In genomic region chr5:140041055-140041454, GRCm38 (mm10) we compare ENCODE assay signal across 24 mouse cellular contexts.
"Had no signal": no experiment of that assay in that cellular context is flagged by ENCODE, and none has a peak within 500 bp of the region (broad histone marks: within the 10 kb centered on the region; RNA-seq: fewer than 3 reads in every experiment).

No protein-coding gene starts in this region.

- H3K27me3 ChIP-seq: hindbrain, embryonic 15.5 days; limb, embryonic 13.5 days; limb, embryonic 15.5 days; liver, embryonic 12.5 days had no signal

- H3K4me2 ChIP-seq: heart, embryonic 11.5 days; heart, embryonic 13.5 days; heart, embryonic 15.5 days; hindbrain, embryonic 13.5 days; hindbrain, embryonic 15.5 days; limb, embryonic 13.5 days; limb, embryonic 15.5 days; liver, embryonic 12.5 days had no signal

- ATAC-seq: hindbrain, postnatal 0 days; liver, embryonic 12.5 days had no signal

- H3K27ac ChIP-seq: gastrocnemius, adult 2 months; heart, adult 2 months; heart, embryonic 13.5 days; heart, embryonic 15.5 days; hindbrain, embryonic 13.5 days; hindbrain, embryonic 15.5 days; hindbrain, postnatal 0 days; limb, embryonic 13.5 days; limb, embryonic 15.5 days; liver, embryonic 12.5 days; liver, embryonic 14.5 days had no signal

- H3K4me3 ChIP-seq: gastrocnemius, adult 2 months; heart, adult 2 months; heart, embryonic 13.5 days; heart, embryonic 15.5 days; hindbrain, embryonic 13.5 days; hindbrain, embryonic 15.5 days; limb, embryonic 13.5 days; limb, embryonic 15.5 days; liver, embryonic 12.5 days had no signal

- H3K36me3 ChIP-seq: heart, embryonic 13.5 days; heart, embryonic 15.5 days; hindbrain, embryonic 13.5 days; hindbrain, embryonic 15.5 days; limb, embryonic 13.5 days; liver, embryonic 12.5 days had no signal

- H3K4me1 ChIP-seq: hindbrain, embryonic 15.5 days had no signal

- H3K9ac ChIP-seq: heart, embryonic 13.5 days; heart, embryonic 15.5 days; hindbrain, embryonic 13.5 days; hindbrain, embryonic 15.5 days; limb, embryonic 13.5 days; limb, embryonic 15.5 days; liver, embryonic 12.5 days; liver, embryonic 14.5 days had no signal

- DNase-seq: gastrocnemius, adult 2 months; gastrocnemius, postnatal 10 days; gastrocnemius, postnatal 36 days; heart, adult 11 months; heart, adult 2 months; heart, postnatal 14 days; heart, postnatal 36 days; kidney, adult 18-20 months; kidney, adult 8-10 months; kidney, postnatal 10 days; kidney, postnatal 25 days; layer of hippocampus, adult 9-11 months; layer of hippocampus, postnatal 36 days; left cerebral cortex, postnatal 4 days had no signal

- H3K9me3 ChIP-seq: heart, embryonic 13.5 days; heart, embryonic 15.5 days; hindbrain, embryonic 13.5 days; hindbrain, embryonic 15.5 days; limb, embryonic 13.5 days; limb, embryonic 15.5 days; liver, embryonic 12.5 days had no signal
